Mouse (Mus musculus) neural tube, embryonic 11.5 days (tissue): ENCODE data around the gene Vamp5. TPM values are rescaled to one million over a fixed set of nuclear protein-coding genes. Genes with fewer than 3 reads are reported as not detected.
A peak's percentile ranks its signal among the peaks of the same experiment; 100 is the strongest.

Experiments
- ATAC-seq: fragments of 200-750 bp; cut with Nextera tagmentation; 2 replicates; pipeline ENCODE4 v1.8.0; 2017; ENCODE audit warnings: moderate number of reproducible peaks, mild to moderate bottlenecking, moderate TSS enrichment, moderate library complexity; ENCODE audit not compliant: insufficient read depth, low FRiP score, low TSS enrichment
- DNase-seq: peaks from one replicate; pipeline ENCODE4 v3.0.0-alpha.2; 2015; ENCODE audit warnings: low spot score
- H3K27ac ChIP-seq: fragments of 300-500 bp; sonication (generic); 2 replicates; pipeline ENCODE4 v1.5.1; 2014; ENCODE audit warnings: low read depth, mild to moderate bottlenecking, low read length
- H3K27me3 ChIP-seq: fragments of 300-500 bp; sonication (generic); 2 replicates; pipeline ENCODE4 v1.6.1; 2014; ENCODE audit warnings: mild to moderate bottlenecking, low read length, mixed read lengths; ENCODE audit not compliant: control insufficient read depth, insufficient read depth
- H3K36me3 ChIP-seq: fragments of 300-500 bp; sonication (generic); 2 replicates; pipeline ENCODE4 v1.6.1; 2014; ENCODE audit warnings: mild to moderate bottlenecking, low read length, moderate library complexity, mixed read lengths; ENCODE audit not compliant: control insufficient read depth, insufficient read depth
- H3K4me1 ChIP-seq: fragments of 300-500 bp; sonication (generic); 2 replicates; pipeline ENCODE4 v1.6.1; 2014; ENCODE audit warnings: low read length, mixed read lengths; ENCODE audit not compliant: control insufficient read depth, insufficient read depth
- H3K4me2 ChIP-seq: fragments of 300-500 bp; sonication (generic); 2 replicates; pipeline ENCODE4 v1.6.1; 2014; ENCODE audit warnings: low read depth, mild to moderate bottlenecking, moderate library complexity
- H3K4me3 ChIP-seq: fragments of 300-500 bp; sonication (generic); 2 replicates; pipeline ENCODE4 v1.5.1; 2014; ENCODE audit warnings: low read depth, low read length
- H3K9ac ChIP-seq: fragments of 300-500 bp; sonication (generic); 2 replicates; pipeline ENCODE4 v1.6.1; 2014; ENCODE audit warnings: mild to moderate bottlenecking, low read length
- H3K9me3 ChIP-seq: fragments of 300-500 bp; sonication (generic); 2 replicates; pipeline ENCODE4 v1.6.1; 2016; ENCODE audit warnings: low read length; ENCODE audit not compliant: control insufficient read depth
- WGBS: fragments of 180-500 bp; shearing (Covaris S2); extraction: QIAGEN DNeasy Blood & Tissue Kit; methylation state at CpG from one replicate; pipeline ENCODE4 v1.1.7; 2014; 5-methylcytosine and 5-hydroxymethylcytosine counted together
- polyA plus RNA-seq: library from polyadenylated mRNA; unstranded; fragments of >200 nt; fragmentation: Nextera tagmentation; extraction: Ambion mirVana; gene quantifications from 2 replicates; pipeline ENCODE4 v1.2.1, GENCODE M21; 2014

The Vamp5 gene
- polyA plus RNA-seq, 1 experiment from 2014 or later = 13.4 TPM

DNA sequence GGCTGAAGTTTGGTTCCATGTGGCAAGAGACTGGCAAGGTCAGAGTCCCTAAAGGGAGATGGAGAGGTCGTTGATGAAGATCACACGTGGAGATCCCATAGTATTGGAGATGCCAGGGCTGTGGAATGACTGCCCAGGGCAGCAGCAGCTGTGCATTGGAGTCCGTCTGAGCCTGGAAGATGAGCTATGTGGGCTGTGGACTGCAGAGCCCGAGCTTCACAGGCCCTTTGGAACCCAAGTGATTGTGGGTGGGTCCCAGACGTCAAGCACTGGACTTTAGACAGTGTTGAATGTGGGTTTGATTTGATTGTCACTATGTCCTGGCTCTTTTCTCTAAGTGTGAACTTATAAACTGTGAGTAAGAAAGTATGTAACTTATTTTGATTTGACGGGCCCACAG is 15.3 kb downstream of the Vamp5 start:
- Histone ChIP-seq H3K36me3 (no peaks in the 10 kb centered on the region), H3K27me3 (no peaks in the 10 kb centered on the region), H3K4me2 (no peak overlapping the region), H3K9me3 (no peaks in the 10 kb centered on the region), H3K9ac (no peak overlapping the region), H3K4me1 (peaks cover 3% of the 10 kb centered on the region), H3K27ac (no peak overlapping the region), H3K4me3 (no peak overlapping the region)
- DNase-seq = no peak
- no peak for ATAC-seq
- WGBS = 73% methylated on average over 6 of the region's 6 CpGs

DNA sequence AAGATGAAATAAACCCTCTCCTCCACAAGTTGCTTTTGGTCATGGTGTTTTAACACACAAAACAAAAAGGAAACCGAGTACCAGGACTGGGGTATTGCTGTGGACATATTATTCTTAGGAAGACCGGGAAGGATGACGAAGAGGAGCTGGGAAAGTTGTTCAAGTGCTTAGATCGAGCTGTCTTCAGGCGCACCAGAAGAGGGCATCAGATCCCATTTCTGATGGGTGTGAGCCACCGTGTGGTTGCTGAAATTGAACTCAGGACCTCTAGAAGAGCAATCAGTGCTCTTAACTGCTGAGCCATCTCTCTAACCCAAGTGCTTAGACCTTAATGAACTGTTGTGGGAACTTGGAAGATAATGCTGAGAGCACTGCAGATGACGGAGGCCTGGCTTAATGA is 16.3 kb downstream of the Vamp5 start:
- no peak overlapping the region for H3K9ac ChIP-seq
- 0 out of 2 replicates have a peak, but pooled peaks cover 2% of the 10 kb centered on the region for H3K36me3 ChIP-seq
- H3K27me3 ChIP-seq = no peaks in the 10 kb centered on the region
- no peaks in the 10 kb centered on the region for H3K9me3 ChIP-seq
- peaks cover 3% of the 10 kb centered on the region for H3K4me1 ChIP-seq
- WGBS = 51% methylated on average over 7 of the region's 7 CpGs
- no peak overlapping the region for H3K27ac ChIP-seq
- no peak for DNase-seq
- H3K4me2 ChIP-seq = no peak overlapping the region
- no peak overlapping the region for H3K4me3 ChIP-seq
- ATAC-seq = no peak

DNA sequence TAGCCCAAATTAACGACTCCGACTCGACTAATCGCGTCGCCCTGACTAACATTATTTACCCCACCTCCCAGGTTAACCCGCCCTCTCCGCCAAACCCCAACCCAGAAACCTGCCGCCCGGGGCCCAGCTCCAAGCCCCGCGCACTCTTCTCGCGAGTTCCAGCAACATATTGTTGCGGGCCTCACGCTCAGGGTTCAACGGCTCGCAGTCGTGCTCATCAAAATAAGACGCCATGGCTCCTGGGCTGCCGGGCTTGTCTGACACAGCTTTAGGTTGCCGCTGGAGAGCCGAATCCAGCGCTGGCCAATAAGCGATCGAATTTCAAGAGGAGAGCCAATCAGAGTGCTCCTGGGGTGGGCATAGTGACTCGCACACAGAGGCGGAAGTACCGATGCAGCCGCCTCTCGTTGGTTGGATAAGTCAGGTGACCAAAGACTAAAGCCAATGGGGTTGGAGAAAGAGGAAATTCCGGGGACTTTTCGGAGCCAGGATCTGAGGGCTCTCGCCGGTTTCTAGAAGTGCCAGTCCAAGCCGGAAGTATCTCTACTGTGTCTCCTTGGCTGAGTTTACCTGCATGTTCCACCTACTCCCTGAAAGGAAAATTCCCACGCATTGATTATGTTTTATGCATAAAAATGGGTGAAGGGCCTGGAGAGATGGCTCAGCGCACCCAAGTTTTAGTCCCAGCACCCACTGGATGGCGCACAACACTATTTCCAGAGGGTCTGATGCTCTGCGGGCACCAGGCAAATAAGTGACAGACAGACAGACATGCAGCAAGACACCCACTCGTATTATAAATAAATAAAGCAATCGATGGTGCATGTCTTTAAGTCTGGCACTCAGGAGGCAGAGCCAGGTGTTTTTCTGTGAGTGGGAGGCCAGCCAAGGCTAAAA is 17.9 kb downstream of the Vamp5 start:
- 1% methylated on average over 42 of the region's 42 CpGs for WGBS
- ATAC-seq (peak; percentile 99), DNase-seq (peak; percentile 93)

DNA sequence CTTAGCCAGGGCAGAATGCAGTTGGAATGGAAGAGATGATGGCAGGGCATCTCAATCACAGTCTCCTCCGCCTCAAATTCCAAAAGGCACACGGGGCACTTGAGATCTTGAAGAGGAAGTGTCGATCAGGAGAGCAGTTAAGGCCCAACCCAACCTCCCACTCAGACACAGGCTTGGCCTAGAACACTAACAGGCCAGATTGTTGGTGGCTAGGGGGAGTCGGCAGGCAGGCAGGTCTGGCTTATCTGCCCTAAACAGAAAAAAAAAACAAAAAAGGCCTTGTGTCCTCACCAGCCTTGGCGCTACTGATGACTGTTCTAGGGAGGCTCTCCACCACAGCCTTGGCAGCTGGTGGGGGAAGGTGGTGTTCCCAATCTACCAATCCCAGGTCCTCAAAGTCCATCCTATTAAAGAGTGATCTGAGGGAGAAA is 19.1 kb downstream of the Vamp5 start:
- no peaks in the 10 kb centered on the region for H3K27me3 ChIP-seq
- peak overlapping the region; percentile 85; the same call in 1 of the 2 replicates for H3K4me2 ChIP-seq
- whole genome bisulfite sequencing = 70% methylated on average over 5 of the region's 5 CpGs
- no peak for ATAC-seq
- H3K4me1 ChIP-seq = peaks cover 3% of the 10 kb centered on the region
- DNase-seq = no peak
- H3K4me3 ChIP-seq = peak overlapping the region; percentile 85
- H3K36me3 ChIP-seq = peaks cover 4% of the 10 kb centered on the region; the same call in 1 of the 2 replicates
- H3K9me3 ChIP-seq = no peaks in the 10 kb centered on the region
- no peak overlapping the region for H3K27ac ChIP-seq
- peak overlapping the region; percentile 73 for H3K9ac ChIP-seq

More for the DNA sequence above, 17.9 kb downstream of the Vamp5 start:
- H3K4me3 ChIP-seq = peak overlapping the region; percentile 85
- H3K9me3 ChIP-seq = no peaks in the 10 kb centered on the region
- peak overlapping the region; percentile 85 for H3K4me2 ChIP-seq
- no peaks in the 10 kb centered on the region for H3K27me3 ChIP-seq
- peaks cover 4% of the 10 kb centered on the region; the same call in 1 of the 2 replicates for H3K36me3 ChIP-seq
- no peak overlapping the region; the same call in 1 of the 2 replicates for H3K27ac ChIP-seq
- H3K9ac ChIP-seq = peak overlapping the region; percentile 73
- peaks cover 3% of the 10 kb centered on the region for H3K4me1 ChIP-seq

DNA sequence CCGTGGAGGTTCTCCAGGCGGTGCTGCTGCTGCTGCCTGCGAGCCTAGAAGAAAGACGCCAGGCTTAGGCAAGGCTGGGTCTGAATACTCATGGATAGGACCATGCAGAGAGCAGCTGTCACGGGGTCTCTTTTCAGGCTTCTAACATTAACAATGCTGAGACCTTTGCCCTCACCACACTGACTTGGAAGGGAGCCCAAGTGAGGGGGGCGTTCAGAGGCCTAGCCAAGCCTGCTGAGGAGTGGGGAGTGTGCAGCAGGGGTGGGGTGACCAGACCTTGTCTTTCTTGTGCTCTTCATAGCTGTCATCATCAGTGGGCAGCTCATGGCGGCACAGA is 19.7 kb downstream of the Vamp5 start:
- H3K27me3 ChIP-seq = no peaks in the 10 kb centered on the region
- no peaks in the 10 kb centered on the region for H3K9me3 ChIP-seq
- H3K4me2 ChIP-seq = no peak overlapping the region
- 83% methylated on average over 7 of the region's 7 CpGs for WGBS
- no peak overlapping the region for H3K4me3 ChIP-seq
- ATAC-seq = no peak
- peaks cover 3% of the 10 kb centered on the region for H3K4me1 ChIP-seq
- no peak for DNase-seq
- peaks cover 4% of the 10 kb centered on the region; the same call in 1 of the 2 replicates for H3K36me3 ChIP-seq
- H3K9ac ChIP-seq = no peak overlapping the region
- no peak overlapping the region for H3K27ac ChIP-seq

DNA sequence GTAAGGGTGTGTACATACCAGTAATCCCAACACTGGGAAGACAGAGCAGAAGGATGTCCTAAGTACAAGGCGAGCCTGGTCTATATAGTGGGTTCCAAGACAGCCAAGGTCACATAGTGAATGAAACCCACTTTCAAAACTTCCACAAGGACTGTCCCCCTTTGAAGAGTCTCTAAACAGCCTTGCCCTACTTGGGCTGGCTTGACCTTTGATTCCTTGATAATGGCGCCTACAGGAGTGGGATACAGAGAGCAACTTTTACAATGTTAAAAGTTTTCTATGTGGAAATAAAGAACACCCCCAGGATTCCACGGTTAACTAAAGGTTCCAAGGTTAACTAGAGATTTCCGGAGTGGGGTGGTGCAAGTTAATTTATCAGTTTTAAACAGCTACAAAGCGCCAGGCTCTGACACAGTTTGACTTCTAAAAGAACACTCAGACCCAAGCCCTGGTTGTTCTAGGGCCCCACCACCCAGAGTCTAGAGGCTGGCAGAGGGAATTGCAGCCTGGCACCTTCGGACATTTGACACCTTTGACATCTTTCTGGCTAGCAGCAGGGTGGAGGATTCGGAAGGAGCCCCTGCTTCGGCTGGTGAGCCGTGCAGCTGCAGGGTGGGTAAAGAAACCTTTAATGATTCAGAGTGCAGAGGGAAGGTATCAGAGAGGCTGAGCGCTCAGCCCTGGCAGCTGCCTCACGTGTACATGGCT is 20.2 kb downstream of the Vamp5 start:
- WGBS = 86% methylated on average over 11 of the region's 11 CpGs
- ATAC-seq (no peak), DNase-seq (no peak)

DNA sequence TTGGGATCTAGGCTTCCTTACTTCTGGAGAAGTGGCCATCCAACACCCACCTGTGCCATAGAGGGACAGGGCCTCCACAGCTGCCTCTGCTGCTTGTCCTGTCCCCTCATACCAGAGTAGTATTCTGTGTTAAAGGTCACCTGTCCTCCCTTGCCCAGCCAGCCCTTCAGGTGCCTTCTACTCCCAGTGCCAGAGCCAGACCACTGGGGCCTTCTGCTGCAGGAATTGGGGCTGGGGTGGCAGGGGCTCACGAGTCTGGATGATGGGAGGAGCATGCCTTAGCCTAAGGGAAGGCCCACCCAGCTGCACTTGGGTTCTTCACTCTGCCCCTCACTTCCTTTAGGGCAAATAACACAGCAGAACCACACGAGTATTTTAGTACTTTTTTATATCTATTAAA is 20.9 kb downstream of the Vamp5 start:
- ATAC-seq = no peak
- Histone ChIP-seq H3K9ac (no peak overlapping the region), H3K4me3 (no peak overlapping the region), H3K27me3 (no peaks in the 10 kb centered on the region), H3K4me1 (peaks cover 8% of the 10 kb centered on the region), H3K36me3 (peaks cover 4% of the 10 kb centered on the region; the same call in 1 of the 2 replicates), H3K9me3 (no peaks in the 10 kb centered on the region), H3K4me2 (no peak overlapping the region), H3K27ac (no peak overlapping the region)
- DNase-seq = no peak
- 75% methylated on average over 2 of the region's 2 CpGs for WGBS

More for the DNA sequence above, 20.2 kb downstream of the Vamp5 start:
- Histone ChIP-seq H3K9me3 (no peaks in the 10 kb centered on the region), H3K4me3 (no peak overlapping the region), H3K27me3 (no peaks in the 10 kb centered on the region), H3K4me1 (peaks cover 3% of the 10 kb centered on the region), H3K9ac (no peak overlapping the region), H3K4me2 (no peak overlapping the region), H3K27ac (no peak overlapping the region), H3K36me3 (peaks cover 4% of the 10 kb centered on the region; the same call in 1 of the 2 replicates)

DNA sequence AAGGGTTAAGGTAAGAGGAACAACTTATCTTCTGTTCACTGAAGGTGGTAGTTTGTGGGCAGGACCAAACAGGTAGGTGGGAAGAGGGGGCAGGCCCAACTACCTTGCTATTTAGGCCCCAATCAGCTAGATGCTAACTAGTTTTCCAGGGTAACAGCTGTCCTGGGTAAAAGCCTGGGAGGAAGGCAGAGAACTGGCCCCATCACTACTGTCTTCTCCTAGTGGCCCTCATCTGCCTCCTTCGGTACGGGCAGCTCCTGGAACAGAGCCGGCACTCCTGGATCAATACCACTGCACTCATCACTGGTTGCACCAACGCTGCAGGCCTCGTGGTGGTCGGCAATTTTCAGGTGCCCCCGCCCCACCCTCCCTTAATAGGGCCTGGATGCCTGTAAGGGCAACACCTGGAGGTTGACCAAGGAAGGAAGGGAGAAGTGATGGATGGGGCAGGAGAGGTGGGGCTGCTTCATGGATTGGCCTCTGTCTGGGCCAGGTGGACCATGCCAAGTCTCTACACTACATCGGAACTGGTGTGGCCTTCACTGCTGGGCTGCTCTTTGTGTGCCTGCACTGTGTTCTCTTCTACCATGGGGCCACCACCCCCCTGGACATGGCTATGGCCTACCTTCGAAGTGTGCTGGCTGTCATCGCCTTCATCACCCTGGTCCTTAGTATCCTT is 22.0 kb downstream of the Vamp5 start:
- H3K27ac ChIP-seq = no peak overlapping the region
- no peak overlapping the region for H3K4me2 ChIP-seq
- H3K27me3 ChIP-seq = no peaks in the 10 kb centered on the region
- H3K9me3 ChIP-seq = no peaks in the 10 kb centered on the region
- H3K9ac ChIP-seq = no peak overlapping the region
- H3K4me1 ChIP-seq = peaks cover 8% of the 10 kb centered on the region
- ATAC-seq (no peak), DNase-seq (no peak)
- no peak overlapping the region for H3K4me3 ChIP-seq
- 92% methylated on average over 10 of the region's 10 CpGs for WGBS
- peaks cover 4% of the 10 kb centered on the region; the same call in 1 of the 2 replicates for H3K36me3 ChIP-seq
